Mouse (Mus musculus): ENCODE results near the gene Tbc1d15.

Tbc1d15 gene

DNA sequence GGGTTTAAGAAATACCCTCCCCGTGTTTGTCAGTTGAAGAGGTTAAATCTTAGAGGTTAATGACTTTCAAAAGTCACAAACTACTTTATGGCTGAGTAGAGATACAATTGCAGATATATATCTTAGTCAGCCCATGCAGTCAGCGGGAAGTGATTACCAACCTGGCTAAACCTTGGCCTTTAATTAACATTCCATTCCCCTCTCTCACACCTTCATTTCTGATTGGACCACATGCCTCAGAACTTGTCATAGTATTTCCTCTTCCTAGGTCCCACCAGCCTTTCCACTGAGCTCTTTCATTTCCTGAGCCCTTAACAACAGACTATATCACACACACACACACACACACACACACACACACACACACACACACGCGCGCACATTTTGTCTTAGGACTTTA, 4.9 kb upstream of the Tbc1d15 start:
- Histone ChIP-seq H3K4me3 (replicated peaks; ENCODE audit: low read length) (no peak overlapping the region), H3K27me3 (ENCODE audit: insufficient read depth, low read length) (no peaks in the 10 kb centered on the region), H3K4me1 (replicated peaks; ENCODE audit: low read depth, low read length) (peaks cover 8% of the 10 kb centered on the region), H3K36me3 (ENCODE audit: insufficient read depth, low read length) (no peaks in the 10 kb centered on the region), H3K9me3 (ENCODE audit: low read length) (no peaks in the 10 kb centered on the region)
- TF ChIP-seq CTCF (conservative IDR thresholded peaks at IDR 0.05; ENCODE audit: low read length) (no peak), NANOG (IDR thresholded peaks at IDR 0.05; ENCODE audit: borderline replicate concordance, low read length) (no peak), POU5F1 (IDR thresholded peaks at IDR 0.05; ENCODE audit: borderline replicate concordance, low read length) (no peak)

DNA sequence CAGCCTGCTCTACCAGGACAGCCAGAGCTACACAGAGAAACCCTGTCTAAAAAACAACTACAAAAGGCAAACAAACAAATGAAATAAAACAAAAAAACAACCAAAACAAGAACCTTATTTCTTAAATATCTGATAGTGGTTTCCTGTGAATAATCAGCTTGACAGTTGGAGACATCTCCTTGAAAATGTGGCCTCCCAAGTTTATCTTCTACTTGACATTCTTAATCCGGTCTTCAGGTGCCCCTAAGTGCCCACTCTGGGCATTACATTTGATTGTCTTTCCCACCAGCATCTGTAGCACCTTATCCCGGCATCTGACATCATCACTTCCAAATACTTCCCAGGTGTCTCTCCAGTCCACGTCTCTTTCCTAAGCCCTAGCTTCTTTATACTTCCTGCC, 2.3 kb upstream of the Tbc1d15 start:
- H3K4me1 ChIP-seq (replicated peaks; ENCODE audit: low read depth, low read length) = peaks cover 27% of the 10 kb centered on the region
- TF ChIP-seq CTCF (conservative IDR thresholded peaks at IDR 0.05; ENCODE audit: low read length) (no peak), POU5F1 (IDR thresholded peaks at IDR 0.05; ENCODE audit: borderline replicate concordance, low read length) (no peak), NANOG (IDR thresholded peaks at IDR 0.05; ENCODE audit: borderline replicate concordance, low read length) (no peak)
- H3K36me3 ChIP-seq (ENCODE audit: insufficient read depth, low read length) = peaks cover 5% of the 10 kb centered on the region; the same call in 1 of the 2 replicates
- H3K4me3 ChIP-seq (replicated peaks; ENCODE audit: low read length) = no peak overlapping the region
- H3K9me3 ChIP-seq (ENCODE audit: low read length) = no peaks in the 10 kb centered on the region
- H3K27me3 ChIP-seq (ENCODE audit: insufficient read depth, low read length) = no peaks in the 10 kb centered on the region

DNA sequence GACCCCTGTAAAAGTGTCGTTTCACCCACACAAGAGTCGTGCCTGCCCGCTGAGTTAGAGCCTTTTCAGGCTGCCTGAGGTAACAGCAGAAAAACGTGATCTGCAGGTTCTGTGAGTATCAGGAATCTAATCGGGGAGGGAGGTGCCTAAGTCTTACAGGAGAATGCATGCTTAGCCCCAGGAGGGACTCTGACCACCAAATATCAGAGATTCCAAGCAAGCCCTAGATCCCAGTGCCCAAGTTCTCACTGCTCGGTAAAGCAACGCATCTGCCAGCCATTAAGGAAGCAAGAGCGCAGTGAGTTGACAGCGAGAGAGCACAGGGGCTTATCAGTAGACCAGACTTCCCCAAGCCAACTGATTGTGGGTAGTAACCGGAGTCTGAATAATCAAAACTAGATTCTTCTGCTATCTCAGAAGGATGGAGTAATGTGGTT, 1.1 kb upstream of the Tbc1d15 start:
- H3K9me3 ChIP-seq (ENCODE audit: low read length) = no peaks in the 10 kb centered on the region

DNA sequence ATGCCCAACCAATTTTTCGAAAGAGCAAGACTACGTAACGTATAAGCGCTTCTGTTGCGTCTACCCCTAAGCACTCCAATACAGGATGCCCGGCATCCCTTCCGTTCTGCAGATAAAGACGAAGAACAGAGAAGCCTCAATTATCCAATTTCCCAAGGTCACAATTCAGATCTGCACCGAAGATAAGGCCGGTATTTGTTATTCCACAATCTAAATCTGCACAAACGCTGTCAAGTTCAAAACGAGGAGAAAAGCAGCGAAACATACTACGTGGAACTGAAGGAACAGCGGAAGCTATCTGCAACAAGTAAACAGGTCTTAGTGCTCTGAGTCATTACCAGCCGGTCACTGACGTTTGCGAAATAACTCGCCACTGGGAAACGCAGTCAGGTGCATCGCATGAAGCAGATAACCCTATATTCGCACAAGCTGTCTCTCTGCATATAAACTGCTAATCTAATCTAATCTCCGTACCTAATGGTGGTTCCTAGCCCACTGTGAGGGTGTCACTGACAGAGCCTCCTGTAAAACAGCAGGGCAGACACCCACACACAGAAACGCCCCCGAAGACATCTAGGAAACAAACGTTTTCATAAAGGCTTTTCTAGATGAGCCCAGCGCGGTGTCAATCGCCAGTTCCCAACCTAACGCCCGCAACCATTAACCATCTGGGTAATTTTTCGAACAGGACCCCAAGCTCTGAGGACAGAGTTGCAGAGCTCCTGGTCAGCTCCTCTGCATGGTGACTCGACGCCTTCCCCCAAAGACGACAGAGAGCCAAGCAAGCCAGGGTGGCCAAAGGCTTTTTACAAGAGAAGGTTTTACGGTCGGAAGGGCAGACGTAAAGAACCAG, 806 bp downstream of the Tbc1d15 start:
- TF ChIP-seq POU5F1 (IDR thresholded peaks at IDR 0.05; ENCODE audit: borderline replicate concordance, low read length) = no peak
- TF ChIP-seq NANOG (IDR thresholded peaks at IDR 0.05; ENCODE audit: borderline replicate concordance, low read length) = no peak
- no peak for TF ChIP-seq CTCF (conservative IDR thresholded peaks at IDR 0.05; ENCODE audit: low read length)

More for the DNA sequence above, 1.1 kb upstream of the Tbc1d15 start:
- Histone ChIP-seq H3K4me3 (replicated peaks; ENCODE audit: low read length) (peak overlapping the region; percentile 98; the same call in 1 of the 2 replicates), H3K36me3 (ENCODE audit: insufficient read depth, low read length) (peaks cover 5% of the 10 kb centered on the region; the same call in 1 of the 2 replicates), H3K27me3 (ENCODE audit: insufficient read depth, low read length) (no peaks in the 10 kb centered on the region), H3K4me1 (replicated peaks; ENCODE audit: low read depth, low read length) (peaks cover 39% of the 10 kb centered on the region)
- no peak for TF ChIP-seq POU5F1 (IDR thresholded peaks at IDR 0.05; ENCODE audit: borderline replicate concordance, low read length)
- TF ChIP-seq NANOG (IDR thresholded peaks at IDR 0.05; ENCODE audit: borderline replicate concordance, low read length) = no peak
- no peak for TF ChIP-seq CTCF (conservative IDR thresholded peaks at IDR 0.05; ENCODE audit: low read length)

DNA sequence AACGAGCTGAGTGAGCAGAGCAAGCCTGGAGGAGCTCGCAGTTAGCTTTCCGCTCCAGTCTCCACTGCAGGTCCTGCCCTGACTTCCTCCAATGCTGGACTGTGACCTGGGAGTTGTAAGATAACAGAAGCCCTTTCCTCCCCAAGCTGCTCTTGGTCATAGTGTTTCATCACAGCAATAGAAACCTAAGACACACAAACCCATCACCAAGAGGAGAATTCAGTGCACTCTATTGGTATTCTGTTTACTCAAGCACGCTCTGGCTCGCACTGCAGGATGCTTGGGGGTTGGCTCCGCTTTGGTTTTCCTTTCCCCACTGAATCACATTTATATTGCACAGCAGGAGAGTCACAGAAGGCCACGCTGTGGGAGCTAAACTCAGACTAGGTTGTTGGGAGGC, 3.2 kb downstream of the Tbc1d15 start:
- Histone ChIP-seq H3K36me3 (ENCODE audit: insufficient read depth, low read length) (peaks cover 5% of the 10 kb centered on the region; the same call in 1 of the 2 replicates), H3K4me3 (replicated peaks; ENCODE audit: low read length) (0 out of 2 replicates have a peak overlapping the region, but pooled peaks have one; percentile 3), H3K27me3 (ENCODE audit: insufficient read depth, low read length) (no peaks in the 10 kb centered on the region), H3K4me1 (replicated peaks; ENCODE audit: low read depth, low read length) (peaks cover 72% of the 10 kb centered on the region), H3K9me3 (ENCODE audit: low read length) (no peaks in the 10 kb centered on the region)
- no peak for TF ChIP-seq POU5F1 (IDR thresholded peaks at IDR 0.05; ENCODE audit: borderline replicate concordance, low read length)
- TF ChIP-seq NANOG (IDR thresholded peaks at IDR 0.05; ENCODE audit: borderline replicate concordance, low read length) = no peak
- TF ChIP-seq CTCF (conservative IDR thresholded peaks at IDR 0.05; ENCODE audit: low read length) = no peak

More for the DNA sequence above, 806 bp downstream of the Tbc1d15 start:
- Histone ChIP-seq H3K9me3 (ENCODE audit: low read length) (no peaks in the 10 kb centered on the region), H3K4me3 (replicated peaks; ENCODE audit: low read length) (peak overlapping the region; percentile 98), H3K4me1 (replicated peaks; ENCODE audit: low read depth, low read length) (peaks cover 50% of the 10 kb centered on the region), H3K36me3 (ENCODE audit: insufficient read depth, low read length) (peaks cover 5% of the 10 kb centered on the region; the same call in 1 of the 2 replicates), H3K27me3 (ENCODE audit: insufficient read depth, low read length) (no peaks in the 10 kb centered on the region)

DNA sequence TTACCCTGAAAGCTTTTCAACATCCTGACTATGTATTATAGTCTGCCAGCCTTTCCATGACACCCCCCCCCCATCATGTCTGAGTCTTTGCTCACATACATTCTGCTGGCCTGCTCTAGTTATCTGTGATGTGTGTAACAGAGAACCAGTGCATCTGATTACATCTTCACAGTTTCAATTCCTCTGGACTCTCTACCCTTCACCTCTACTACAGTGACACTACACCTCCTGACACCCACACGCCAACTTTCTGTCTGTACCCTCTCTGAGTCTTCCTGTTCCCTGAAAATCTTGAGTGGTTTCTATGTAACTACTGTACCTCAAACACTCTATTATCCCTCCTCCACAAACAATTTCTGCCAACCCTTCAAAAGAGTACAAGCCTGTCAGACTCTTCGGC, 5.8 kb downstream of the Tbc1d15 start:
- H3K9me3 ChIP-seq (ENCODE audit: low read length) = no peaks in the 10 kb centered on the region
- no peaks in the 10 kb centered on the region for H3K27me3 ChIP-seq (ENCODE audit: insufficient read depth, low read length)
- H3K4me1 ChIP-seq (replicated peaks; ENCODE audit: low read depth, low read length) = peaks cover 76% of the 10 kb centered on the region
- H3K36me3 ChIP-seq (ENCODE audit: insufficient read depth, low read length) = peaks cover 13% of the 10 kb centered on the region
- no peak overlapping the region for H3K4me3 ChIP-seq (replicated peaks; ENCODE audit: low read length)
- no peak for TF ChIP-seq POU5F1 (IDR thresholded peaks at IDR 0.05; ENCODE audit: borderline replicate concordance, low read length)
- no peak for TF ChIP-seq NANOG (IDR thresholded peaks at IDR 0.05; ENCODE audit: borderline replicate concordance, low read length)

DNA sequence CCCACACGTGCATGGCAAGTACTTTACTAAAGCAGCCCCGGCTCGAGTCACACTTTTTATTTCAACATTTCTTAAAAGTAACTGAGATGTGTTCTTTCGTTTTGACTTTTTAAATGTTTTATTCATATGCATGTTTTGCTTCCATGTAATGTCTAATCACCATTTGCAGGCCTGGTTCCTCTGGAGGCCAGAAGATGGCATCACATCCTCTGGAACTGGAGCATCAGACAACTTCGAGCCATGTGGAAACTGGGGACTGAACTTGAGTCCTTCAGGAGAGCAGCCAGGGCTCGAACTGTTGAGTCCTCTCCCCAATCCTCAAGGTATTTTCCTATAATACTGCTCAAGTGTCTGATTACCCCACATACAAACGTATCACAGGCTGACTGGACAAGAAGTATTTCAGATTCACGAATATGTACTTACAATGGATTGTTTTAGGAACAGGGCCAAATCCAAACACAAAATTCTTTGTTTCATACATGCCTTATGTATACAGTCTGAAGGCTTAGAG, 10.1 kb downstream of the Tbc1d15 start:
- Histone ChIP-seq H3K4me3 (replicated peaks; ENCODE audit: low read length) (no peak overlapping the region), H3K27me3 (ENCODE audit: insufficient read depth, low read length) (no peaks in the 10 kb centered on the region), H3K36me3 (ENCODE audit: insufficient read depth, low read length) (peaks cover 46% of the 10 kb centered on the region), H3K4me1 (replicated peaks; ENCODE audit: low read depth, low read length) (peaks cover 63% of the 10 kb centered on the region), H3K9me3 (ENCODE audit: low read length) (no peaks in the 10 kb centered on the region)
- TF ChIP-seq NANOG (IDR thresholded peaks at IDR 0.05; ENCODE audit: borderline replicate concordance, low read length) (no peak), POU5F1 (IDR thresholded peaks at IDR 0.05; ENCODE audit: borderline replicate concordance, low read length) (no peak), CTCF (conservative IDR thresholded peaks at IDR 0.05; ENCODE audit: low read length) (no peak)

DNA sequence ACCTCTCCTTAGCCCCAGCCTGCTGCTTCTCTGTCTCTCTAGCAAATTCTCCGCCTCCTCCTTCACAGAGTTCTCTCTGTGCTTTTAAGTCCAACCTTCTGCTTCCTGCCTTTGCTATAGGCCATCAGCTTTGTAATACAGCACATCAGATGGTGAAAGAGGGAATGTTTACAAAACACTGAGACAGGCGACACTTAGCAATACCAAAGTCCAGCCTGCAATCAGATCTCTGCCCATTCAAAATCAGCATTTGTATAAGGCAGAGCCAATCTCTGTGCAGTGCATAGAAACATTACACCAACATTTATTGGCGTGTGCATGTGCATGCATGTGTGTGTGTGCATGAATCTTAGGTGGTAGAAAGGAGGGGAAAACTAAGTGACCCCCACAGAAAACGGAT, 13.3 kb downstream of the Tbc1d15 start:
- H3K4me3 ChIP-seq (replicated peaks; ENCODE audit: low read length) = no peak overlapping the region
- TF ChIP-seq POU5F1 (IDR thresholded peaks at IDR 0.05; ENCODE audit: borderline replicate concordance, low read length) (no peak), NANOG (IDR thresholded peaks at IDR 0.05; ENCODE audit: borderline replicate concordance, low read length) (no peak), CTCF (conservative IDR thresholded peaks at IDR 0.05; ENCODE audit: low read length) (no peak)
- no peaks in the 10 kb centered on the region for H3K27me3 ChIP-seq (ENCODE audit: insufficient read depth, low read length)
- H3K36me3 ChIP-seq (ENCODE audit: insufficient read depth, low read length) = peaks cover 73% of the 10 kb centered on the region
- no peaks in the 10 kb centered on the region for H3K9me3 ChIP-seq (ENCODE audit: low read length)
- peaks cover 44% of the 10 kb centered on the region for H3K4me1 ChIP-seq (replicated peaks; ENCODE audit: low read depth, low read length)

Measured in E14TG2a.4 (cell line).